Mouse (Mus musculus) lung, postnatal 0 days (tissue): Measurements from ENCODE around the gene Cerk.

Experiments used
- CTCF ChIP-seq: IDR thresholded peaks from 2 replicates; pipeline ENCODE4 v1.5.1; 2016; ENCODE audit warnings: antibody characterized with exemption, mild to moderate bottlenecking
- EP300 ChIP-seq: IDR thresholded peaks from 2 replicates; pipeline ENCODE4 v1.6.1; 2016; ENCODE audit warnings: antibody characterized with exemption, mild to moderate bottlenecking, control low read depth

DNA sequence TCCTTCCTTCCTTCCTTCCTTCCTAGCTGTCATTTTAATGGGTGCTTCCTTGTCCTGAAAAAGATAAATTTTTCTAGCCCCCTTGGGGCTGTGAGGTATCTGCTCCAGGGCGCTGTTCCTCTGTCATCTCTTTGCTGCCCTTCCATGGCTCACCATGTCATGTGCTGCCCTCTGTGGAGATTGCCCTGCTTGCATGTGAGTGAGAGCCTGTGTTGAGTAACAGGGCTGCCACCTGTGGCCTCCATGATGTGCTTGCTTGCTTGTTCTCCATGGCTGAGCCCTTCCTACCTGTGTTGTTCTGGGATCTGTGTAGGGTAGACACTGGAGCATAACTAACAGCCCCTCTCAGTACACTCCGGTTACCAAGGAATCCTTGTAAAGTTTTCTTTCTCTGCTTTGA lies 41.0 kb upstream of the Cerk start:
- TF ChIP-seq EP300 = no peak
- TF ChIP-seq CTCF = peak; percentile 18; the same call in 1 of the 2 replicates
